Mouse (Mus musculus): Measurements from ENCODE around the gene Smbd1. TPM values are rescaled to one million over a fixed set of nuclear protein-coding genes. Genes with fewer than 3 reads are reported as not detected.

Smbd1 gene
- total RNA-seq, 2 experiments from 2014 or later, result not detected

- no peak for DNase-seq
These were observed 3.1 kb upstream of the Smbd1 start for GRCm38 (mm10) chr16:32813362-32813761.

DNA sequence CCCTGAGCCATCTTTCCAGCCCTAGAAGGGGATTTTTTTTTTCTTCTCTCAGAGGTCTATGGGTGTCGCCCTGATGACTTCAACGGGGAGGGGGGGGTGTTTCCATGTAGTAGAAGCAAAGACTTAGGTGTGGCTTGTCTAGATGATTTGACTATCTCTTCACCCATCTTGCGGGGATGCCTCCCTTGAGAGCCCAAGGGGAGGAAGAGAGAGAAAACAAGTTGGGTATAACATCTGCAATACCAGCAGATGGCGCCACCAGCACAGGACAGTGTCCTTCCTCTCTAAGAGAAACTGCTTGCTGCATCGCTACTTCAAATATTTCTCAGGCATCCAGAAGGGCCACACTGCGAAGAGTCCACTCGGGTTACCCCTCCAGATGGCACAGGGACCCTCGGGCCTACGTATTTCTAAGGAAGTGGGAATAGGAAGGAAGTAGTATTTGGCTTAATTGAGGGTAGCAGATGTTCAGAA lies 2.6 kb upstream of the Smbd1 start:
- peak; percentile 95 for DNase-seq

DNA sequence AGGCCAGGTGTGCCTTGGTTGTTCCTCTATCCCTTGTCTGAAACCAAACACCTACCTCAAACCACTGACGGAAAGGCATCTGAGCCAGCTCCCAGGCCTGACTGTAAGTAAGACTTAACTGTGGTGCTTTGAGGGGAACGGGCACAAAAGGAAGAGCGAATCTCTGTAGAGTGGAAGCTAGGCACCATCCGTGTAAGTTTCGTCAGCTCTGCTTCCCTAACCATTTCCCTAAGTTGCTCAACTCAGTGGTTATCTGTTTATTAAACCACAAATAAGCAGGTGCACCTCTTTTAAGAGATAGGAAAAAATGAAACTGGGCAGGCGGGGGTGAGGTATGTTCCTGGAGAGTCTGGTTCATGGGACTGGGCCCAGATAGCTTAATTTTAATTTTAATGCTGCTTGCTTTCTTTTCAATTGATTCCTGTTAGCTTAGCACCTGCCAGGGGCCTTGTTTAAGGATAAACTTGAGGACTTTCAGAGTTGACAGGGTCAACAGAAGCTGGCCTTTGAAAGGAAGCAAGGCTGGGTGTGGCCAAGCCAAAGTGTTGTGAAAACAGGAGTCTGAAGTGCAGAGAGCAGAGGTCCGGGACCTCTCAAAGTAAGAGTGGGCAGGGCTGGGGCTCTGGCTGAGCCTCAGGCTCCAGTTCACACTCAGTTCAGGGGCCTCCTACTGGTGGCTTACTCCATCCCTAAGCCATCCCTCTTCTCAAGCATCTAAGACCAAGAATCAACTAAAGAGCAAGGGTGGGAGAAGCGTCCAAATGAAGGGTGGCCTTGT lies 2.7 kb downstream of the Smbd1 start:
- DNase-seq, result no peak

DNA sequence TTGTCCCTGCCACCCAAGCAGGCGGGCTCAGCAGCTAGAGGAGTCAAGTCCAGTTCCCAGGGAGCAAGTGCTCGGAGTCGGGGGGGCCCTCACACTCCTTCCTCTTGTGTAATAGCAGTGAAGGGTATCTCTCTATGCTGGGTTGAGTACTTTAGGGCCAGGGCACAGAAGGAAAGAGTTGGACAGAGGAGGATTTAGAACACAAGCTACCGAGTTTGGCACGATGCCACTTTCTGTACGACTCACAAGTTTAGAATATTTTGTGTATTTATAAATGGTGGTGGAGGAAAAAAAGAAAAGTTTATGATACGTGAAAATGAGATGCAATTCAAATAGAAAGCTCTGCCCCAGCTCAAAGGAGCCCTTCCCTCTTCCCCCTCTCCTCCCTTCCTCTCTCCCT lies 5.1 kb downstream of the Smbd1 start:
- DNase-seq, result no peak

DNA sequence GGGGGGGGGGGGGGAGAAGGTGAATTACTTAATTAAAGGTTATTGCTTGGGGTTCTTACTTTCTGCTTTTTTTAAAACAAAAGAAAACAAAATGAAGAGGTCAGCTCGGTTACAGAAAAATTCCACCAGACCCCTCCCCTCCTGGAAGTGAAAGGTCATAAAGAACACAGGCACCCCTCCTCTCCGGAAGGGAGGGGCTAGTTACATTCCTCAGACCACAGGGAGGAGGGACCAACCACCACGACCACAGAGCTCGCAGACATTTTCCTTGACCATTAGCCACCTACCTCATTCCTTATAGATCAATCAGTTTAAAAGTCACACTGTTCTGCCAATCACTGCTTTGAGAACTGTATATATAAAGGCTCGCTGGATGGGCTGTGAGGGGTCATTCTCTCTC lies 6.4 kb downstream of the Smbd1 start:
- no peak for DNase-seq

- DNase-seq, result peak; percentile 56
These were observed 6.9 kb downstream of the Smbd1 start for GRCm38 (mm10) chr16:32803252-32803853.

DNA sequence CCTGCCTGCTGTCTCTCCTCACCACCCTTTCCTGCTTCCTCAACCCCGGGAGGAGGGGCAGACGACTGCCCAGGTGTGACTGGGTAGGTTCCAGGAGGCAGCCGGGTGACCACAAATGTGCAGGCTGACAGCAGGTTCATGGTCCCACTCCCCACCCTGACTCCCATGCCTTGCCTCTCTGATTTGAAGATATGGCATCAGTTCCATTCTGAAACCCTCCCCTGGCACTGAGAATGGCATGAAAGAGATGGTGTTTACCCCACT lies 12.9 kb downstream of the Smbd1 start, which contains the start of gene Muc20:
Muc20 (minus strand) TSS at position 10 of the 264 bp plus-strand sequence.
- DNase-seq, result no peak

DNA sequence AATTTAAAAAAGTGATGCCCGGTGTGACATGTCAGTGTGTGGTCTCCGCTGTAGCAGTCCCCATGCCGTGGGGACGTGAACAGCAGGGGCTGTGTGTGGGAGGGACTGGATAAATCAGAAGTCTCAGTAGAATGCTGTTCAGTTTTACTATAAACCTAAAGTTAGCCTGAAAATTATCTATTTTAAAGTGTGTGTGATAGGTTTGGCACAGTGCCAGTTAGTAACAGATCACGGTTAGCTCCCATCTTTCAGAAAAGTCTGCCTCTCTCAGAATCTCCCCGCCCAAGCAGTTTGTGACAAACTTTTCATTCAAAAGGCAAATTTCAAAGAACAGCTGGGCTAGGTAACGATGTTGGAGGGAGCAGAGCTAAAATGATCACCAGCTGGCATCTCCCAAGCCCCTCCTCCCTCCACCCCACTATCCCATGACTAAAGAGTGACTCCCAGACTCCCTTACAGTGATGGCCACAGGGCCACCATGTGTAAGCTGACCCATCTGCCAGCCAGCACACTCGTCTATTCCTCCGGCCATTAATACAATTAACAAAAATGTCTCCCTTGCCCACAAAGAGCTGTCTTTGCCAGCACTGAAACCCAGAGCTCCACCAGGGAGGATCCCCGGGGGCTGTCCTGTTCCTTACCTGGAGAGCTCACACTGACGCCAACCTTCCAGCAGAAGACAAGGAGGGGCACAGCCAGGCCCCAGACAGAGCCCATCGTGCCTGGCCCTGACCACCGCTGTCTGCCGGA lies 13.4 kb downstream of the Smbd1 start:
- no peak for DNase-seq

DNA sequence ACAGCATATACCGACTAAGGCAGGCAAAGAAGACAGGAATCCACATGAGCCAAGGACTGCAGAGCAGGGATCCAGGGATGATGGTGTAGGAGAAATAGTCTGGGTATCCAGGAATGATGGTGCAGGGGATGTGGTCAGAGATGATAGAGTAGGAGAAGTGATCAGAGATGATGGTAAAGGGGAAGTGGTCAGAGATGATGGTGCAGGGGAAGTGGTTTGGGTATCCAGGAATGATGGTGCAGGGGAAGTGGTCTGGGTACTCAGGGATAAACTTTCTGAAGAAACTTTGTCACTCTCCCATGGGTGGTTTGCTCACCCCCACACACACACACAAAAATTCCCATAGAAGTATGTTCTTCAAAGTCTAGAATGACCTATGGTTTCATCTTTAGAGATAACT lies 15.1 kb downstream of the Smbd1 start:
- DNase-seq, result no peak

DNA sequence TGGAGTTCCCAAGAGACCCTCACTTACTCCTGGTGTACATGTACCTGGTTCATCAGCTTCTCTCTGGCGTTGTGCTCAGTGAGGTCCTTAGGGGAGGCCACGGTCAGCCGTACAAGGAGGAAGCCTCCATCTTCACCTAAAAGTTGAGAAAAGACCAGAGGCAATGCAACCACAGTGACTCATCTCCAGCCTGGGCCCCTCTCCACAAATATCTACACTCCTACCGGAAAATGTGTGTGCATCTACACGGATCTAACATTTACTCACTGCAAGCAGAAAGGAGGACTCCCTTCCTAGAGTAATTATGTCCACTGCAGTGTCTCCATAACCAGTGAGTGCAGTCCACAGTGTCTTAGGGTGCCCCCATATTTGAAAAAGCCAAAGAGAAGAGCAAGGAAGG lies 20.2 kb downstream of the Smbd1 start:
- no peak for DNase-seq

DNA sequence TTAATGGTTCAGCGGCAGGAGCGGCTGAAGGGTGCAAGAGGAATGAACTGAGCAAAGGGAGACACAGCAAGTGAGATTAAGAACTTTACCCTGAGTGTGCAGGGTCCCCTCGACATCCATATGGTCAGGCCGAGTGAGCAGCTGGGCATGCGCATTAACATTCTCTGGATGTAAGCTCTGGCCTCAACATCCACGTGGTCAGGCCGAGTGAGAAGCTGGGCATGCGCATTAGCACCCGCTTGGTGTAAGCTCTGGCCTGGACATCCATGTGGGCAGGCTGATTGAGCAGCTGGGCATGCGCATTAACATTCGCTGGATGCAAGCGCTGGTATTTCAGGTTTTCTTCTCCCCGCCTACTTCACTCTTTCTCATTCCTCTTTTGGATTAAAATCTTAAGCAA lies 25.4 kb downstream of the Smbd1 start:
- DNase-seq, result no peak

GRCm38 (mm10) chr16:32783324-32784062 lies 26.8 kb downstream of the Smbd1 start:
- DNase-seq, result no peak

DNA sequence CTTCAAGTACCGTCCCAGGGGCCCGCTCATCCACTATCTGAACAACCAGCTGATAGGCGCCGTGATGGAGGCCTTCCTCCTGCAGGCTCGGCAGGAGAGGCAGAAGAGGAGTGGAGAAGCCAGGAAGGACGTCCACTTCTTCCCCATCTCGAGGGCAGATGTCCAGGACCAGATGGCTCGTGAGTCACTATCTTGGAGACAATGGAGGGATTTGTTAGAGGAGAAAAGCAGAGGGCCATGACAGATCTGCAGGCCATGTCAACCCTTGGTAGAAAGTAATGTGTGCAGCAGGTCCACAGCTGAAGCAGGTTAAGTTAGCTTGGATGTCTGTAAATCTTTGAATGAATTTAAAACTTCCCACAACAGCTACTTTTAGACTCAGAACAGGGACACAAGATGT lies 31.3 kb downstream of the Smbd1 start:
- no peak for DNase-seq

GRCm38 (mm10) chr16:32776676-32777075 lies 33.6 kb downstream of the Smbd1 start:
- no peak for DNase-seq

DNA sequence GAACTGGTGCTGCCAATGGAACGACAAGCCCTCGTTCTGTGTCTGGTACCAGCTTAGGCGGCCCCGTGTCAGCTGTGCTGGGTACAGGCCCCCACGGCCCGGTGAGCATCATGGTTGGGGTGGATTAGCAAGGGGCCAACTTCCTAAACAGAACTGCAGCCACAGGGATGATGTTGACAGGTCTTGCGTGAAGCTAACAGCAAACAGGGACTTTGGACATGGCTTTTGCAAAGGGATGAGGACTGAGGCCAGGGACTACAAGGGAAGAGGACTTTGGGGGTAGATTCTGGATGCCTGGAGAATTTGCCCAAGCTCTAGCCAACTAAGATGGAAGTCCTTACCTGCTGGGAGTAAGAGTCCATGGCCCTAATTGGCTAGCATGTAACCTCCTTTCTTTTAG lies 43.4 kb downstream of the Smbd1 start:
- no peak for DNase-seq

- no peak for DNase-seq
These were observed 45.3 kb downstream of the Smbd1 start for GRCm38 (mm10) chr16:32764961-32765360.

DNA sequence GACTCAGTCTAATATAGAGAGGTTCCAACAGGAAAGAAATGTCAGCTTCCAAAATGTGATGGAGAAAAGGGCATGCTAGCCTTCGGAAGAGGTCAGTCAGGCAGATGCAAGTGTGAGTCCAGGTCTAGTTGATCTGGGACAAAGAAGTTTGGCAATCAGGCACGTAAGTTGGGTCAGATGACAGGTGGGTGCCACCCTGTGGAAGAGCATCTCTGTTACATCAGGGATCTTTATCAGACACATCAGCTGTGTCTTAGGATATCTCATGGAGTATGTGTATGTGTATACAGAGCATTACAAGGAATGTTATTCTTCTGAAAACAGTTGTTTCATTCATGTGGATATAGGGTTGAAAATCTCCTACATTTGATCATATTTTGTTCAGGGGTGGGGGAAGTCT lies 45.7 kb downstream of the Smbd1 start:
- no peak for DNase-seq

Other genes with a start within 250 kb of the Smbd1 start
- gene Tfrc, start 201.6 kb downstream of the Smbd1 start, total RNA-seq (2021), result 100 to 1,000 TPM; 160 to 197 TPM
- gene Tnk2, start 166.6 kb downstream of the Smbd1 start, total RNA-seq (2021), result 10 to 100 TPM; 51.6 to 82.2 TPM
- under 1 TPM; 0.07 to 0.47 TPM for gene Muc4, start 74.6 kb downstream of the Smbd1 start, total RNA-seq (2021)
- gene Muc20, start 13.0 kb downstream of the Smbd1 start, total RNA-seq (2021), result under 1 TPM; 0.21 to 0.41 TPM
- 100 to 1,000 TPM; 134 to 138 TPM for gene Fyttd1, start 67.0 kb upstream of the Smbd1 start, total RNA-seq (2021)
- 10 to 100 TPM; 33.5 to 38.6 TPM for gene Rubcn, start 67.3 kb upstream of the Smbd1 start, total RNA-seq (2021)
- gene Lrch3, start 103.6 kb upstream of the Smbd1 start, total RNA-seq (2021), result 10 to 100 TPM; 21.3 to 26.4 TPM
- 1 to 10 TPM; 2.0 TPM for gene Iqcg, start 245.7 kb upstream of the Smbd1 start, total RNA-seq (2021)
- 100 to 1,000 TPM; 413 to 441 TPM for gene Rpl35a, start 246.0 kb upstream of the Smbd1 start, total RNA-seq (2021)